Mouse (Mus musculus) lung, postnatal 0 days (tissue): Measurements from ENCODE around the gene Myo10.

Experiments used
- CTCF ChIP-seq: IDR thresholded peaks from 2 replicates; pipeline ENCODE4 v1.5.1; 2016; ENCODE audit warnings: antibody characterized with exemption, mild to moderate bottlenecking
- EP300 ChIP-seq: IDR thresholded peaks from 2 replicates; pipeline ENCODE4 v1.6.1; 2016; ENCODE audit warnings: antibody characterized with exemption, mild to moderate bottlenecking, control low read depth

DNA sequence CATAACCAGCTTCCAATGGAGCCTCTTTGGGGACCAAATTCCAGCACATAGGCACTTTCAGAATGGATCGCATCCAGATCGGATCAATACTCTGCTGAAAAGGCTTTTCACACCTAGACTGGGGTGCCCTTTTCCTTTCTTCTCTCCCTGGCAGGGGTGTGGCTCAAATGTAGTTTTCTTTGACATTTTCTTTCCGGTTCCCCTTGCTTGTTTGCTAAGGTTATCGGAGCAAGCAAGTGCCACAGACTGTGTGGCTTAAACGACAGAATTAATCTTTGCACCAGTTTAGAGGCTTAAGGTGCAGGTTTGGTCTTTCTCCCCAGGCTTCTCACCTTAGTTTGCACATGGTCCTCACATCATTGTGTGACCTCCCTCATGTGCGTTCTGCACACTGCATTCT, 11.1 kb upstream of the Myo10 start:
- TF ChIP-seq EP300 (no peak), CTCF (no peak)
